Mouse (Mus musculus): Measurements from ENCODE around the gene Il4i1.

GRCm38 (mm10) chr7:44768129-44768528, 48.1 kb upstream of the Il4i1 start:
- TF ChIP-seq POLR2A (IDR thresholded peaks at IDR 0.05; ENCODE audit: insufficient read depth, low read depth, low read length): no peak
- TF ChIP-seq CTCF (IDR thresholded peaks at IDR 0.05): no peak
